Mouse (Mus musculus) liver, embryonic 16.5 days (tissue): ENCODE data around the gene Gramd4. TPM values are rescaled to one million over a fixed set of nuclear protein-coding genes. Genes with fewer than 3 reads are reported as not detected.
A peak's percentile ranks its signal among the peaks of the same experiment; 100 is the strongest.

Experiments
- ATAC-seq: fragments of 200-750 bp; cut with Nextera tagmentation; 2 replicates; pipeline ENCODE4 v1.8.0; 2017; ENCODE audit warnings: low read depth, mild to moderate bottlenecking, moderate number of reproducible peaks, moderate library complexity
- H3K27ac ChIP-seq: fragments of 300-500 bp; sonication (generic); 2 replicates; pipeline ENCODE4 v1.5.1; 2014; ENCODE audit warnings: mild to moderate bottlenecking, low read length
- H3K27me3 ChIP-seq: fragments of 300-500 bp; sonication (generic); 2 replicates; pipeline ENCODE4 v1.6.1; 2014; ENCODE audit warnings: low read depth, low read length, mixed read lengths; ENCODE audit not compliant: control insufficient read depth, insufficient read depth
- H3K36me3 ChIP-seq: fragments of 300-500 bp; sonication (generic); 2 replicates; pipeline ENCODE4 v1.6.1; 2014; ENCODE audit warnings: mild to moderate bottlenecking; ENCODE audit not compliant: control insufficient read depth, insufficient read depth
- H3K4me1 ChIP-seq: fragments of 300-500 bp; sonication (generic); 2 replicates; pipeline ENCODE4 v1.6.1; 2014; ENCODE audit warnings: low read depth, low read length, mixed read lengths; ENCODE audit not compliant: control insufficient read depth
- H3K4me2 ChIP-seq: fragments of 300-500 bp; sonication (generic); 2 replicates; pipeline ENCODE4 v1.6.1; 2014; ENCODE audit warnings: low read depth, low read length, mixed read lengths
- H3K4me3 ChIP-seq: fragments of 300-500 bp; sonication (generic); 2 replicates; pipeline ENCODE4 v1.5.1; 2014; ENCODE audit warnings: low read depth, mild to moderate bottlenecking, low read length
- H3K9ac ChIP-seq: fragments of 300-500 bp; sonication (generic); 2 replicates; pipeline ENCODE4 v1.6.1; 2014; ENCODE audit warnings: low read depth, low read length
- H3K9me3 ChIP-seq: fragments of 300-500 bp; sonication (generic); replicated peaks from 2 replicates; pipeline ENCODE4 v1.6.1; 2016; ENCODE audit warnings: low read length; ENCODE audit not compliant: control insufficient read depth
- WGBS: fragments of 180-500 bp; shearing (Covaris S2); extraction: QIAGEN DNeasy Blood & Tissue Kit; methylation state at CpG from one replicate; pipeline ENCODE4 v1.1.7; 2014; ENCODE audit not compliant: insufficient replicate concordance; 5-methylcytosine and 5-hydroxymethylcytosine counted together
- polyA plus RNA-seq: library from polyadenylated mRNA; unstranded; fragments of >200 nt; fragmentation: Nextera tagmentation; extraction: Ambion mirVana; gene quantifications from 2 replicates; pipeline ENCODE4 v1.2.1, GENCODE M21; 2015

Gene Gramd4
- polyA plus RNA-seq, 1 experiment from 2014 or later = 3.4 TPM

DNA sequence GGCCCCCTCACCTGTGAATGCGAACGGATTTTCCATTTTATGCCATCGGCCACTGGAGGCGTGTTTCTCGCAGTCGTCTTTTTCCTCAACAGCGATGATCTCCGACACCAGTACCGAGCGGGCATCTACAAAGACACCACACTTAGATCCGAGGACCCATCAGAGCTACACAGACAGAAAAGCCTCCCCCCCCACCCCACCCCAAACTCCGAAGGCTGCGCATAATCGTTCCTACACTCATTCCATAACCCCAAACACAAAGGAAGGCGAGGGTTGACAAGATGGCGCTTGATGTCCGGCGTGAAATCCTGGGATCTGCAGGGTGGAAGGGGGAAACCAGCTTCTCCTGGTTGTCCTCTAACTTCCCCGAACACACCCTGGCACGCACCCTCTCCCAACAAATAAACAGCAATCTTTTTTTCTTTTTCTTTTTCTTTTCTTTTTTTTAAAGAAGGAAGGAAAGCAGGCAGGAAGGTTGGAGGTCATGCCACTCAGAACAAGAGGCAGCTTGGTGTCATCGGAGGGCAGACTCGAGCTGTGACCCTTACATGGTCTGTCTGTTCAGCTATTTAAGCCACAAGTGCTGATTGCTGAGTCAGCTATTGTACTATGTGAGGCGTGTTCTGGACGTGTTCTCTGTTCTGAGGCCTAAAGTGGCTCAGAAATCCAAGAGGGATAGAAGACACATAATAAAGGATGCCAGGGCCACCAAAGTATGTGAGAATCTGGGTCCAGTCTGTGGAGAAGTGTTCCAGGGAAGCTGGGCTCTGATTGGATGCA, 108.5 kb downstream of the Gramd4 start:
- Histone ChIP-seq H3K36me3 (no peaks in the 10 kb centered on the region), H3K4me1 (no peaks in the 10 kb centered on the region), H3K9ac (no peak overlapping the region), H3K4me2 (no peak overlapping the region), H3K27ac (no peak overlapping the region), H3K27me3 (no peaks in the 10 kb centered on the region), H3K4me3 (no peak overlapping the region), H3K9me3 (no peaks in the 10 kb centered on the region)
- WGBS = 72% methylated on average over 24 of the region's 24 CpGs
- no peak for ATAC-seq

DNA sequence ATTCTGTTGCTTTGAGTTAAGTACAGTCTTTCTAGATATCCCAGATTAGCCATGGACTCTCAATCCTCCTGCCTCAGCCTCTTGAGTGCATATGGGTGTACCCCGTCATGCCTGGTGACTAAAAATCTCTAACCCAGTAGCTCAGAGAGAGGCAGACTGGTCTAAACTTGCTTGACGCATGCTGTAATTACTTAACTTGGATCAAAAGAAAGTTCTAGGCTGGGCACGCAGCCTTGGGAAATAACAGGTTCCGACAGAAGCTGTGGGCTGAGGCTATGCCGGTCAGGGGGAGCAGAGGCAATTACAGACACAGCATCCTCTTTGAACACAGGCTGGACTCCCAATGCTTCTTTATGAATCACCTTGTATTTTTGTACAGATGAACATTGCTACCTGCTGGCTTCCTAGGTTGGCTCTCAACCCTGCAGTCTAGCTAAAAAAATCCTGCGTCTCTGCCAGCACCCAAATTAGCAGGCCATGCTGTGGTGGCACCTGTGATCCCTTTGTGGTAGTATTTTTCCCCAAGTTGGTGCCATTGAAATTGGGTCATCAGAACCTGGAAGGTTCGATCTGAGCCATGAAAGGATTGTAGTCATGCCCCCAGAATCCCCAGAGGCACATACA, 109.6 kb downstream of the Gramd4 start:
- no peak for ATAC-seq
- 75% methylated on average over 7 of the region's 7 CpGs for WGBS
- Histone ChIP-seq H3K9me3 (no peaks in the 10 kb centered on the region), H3K4me1 (no peaks in the 10 kb centered on the region), H3K27me3 (no peaks in the 10 kb centered on the region), H3K27ac (no peak overlapping the region), H3K9ac (no peak overlapping the region), H3K4me2 (no peak overlapping the region), H3K36me3 (no peaks in the 10 kb centered on the region), H3K4me3 (no peak overlapping the region)

DNA sequence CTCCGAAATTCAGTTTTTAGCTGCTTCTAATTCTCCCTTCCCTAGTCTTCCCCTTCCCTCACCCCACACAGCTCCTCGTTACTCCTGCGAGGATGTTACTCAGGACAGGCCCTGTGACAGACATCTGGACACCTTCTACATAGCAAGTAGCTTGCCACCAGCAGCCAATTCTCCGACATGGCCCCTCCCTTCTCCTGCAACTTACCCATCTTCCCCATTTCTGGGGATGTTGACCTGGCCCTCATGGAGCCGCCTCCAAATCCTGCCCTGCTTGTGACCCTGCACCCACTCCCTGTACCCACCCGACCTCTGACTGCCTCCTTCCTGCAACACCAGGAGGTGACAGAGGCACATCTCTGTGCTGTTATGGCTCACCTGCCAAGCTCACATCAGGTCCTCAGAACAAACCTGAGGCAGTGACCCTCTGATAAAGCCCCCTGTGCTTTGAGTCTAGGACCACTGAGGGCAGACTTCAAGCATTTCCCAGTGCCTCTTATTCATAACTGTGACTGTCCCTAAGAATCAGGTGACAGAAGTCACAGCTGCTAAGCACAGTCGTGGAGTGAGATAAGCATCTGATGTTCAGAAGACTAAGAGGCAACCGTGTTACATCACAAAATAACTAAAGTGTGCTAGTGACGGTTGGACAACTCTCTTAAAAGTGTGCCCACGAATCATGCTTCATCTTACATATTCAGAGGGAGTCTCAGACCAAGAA, 110.5 kb downstream of the Gramd4 start:
- Histone ChIP-seq H3K4me1 (no peaks in the 10 kb centered on the region), H3K4me3 (no peak overlapping the region), H3K9me3 (no peaks in the 10 kb centered on the region), H3K27ac (no peak overlapping the region), H3K4me2 (no peak overlapping the region), H3K9ac (no peak overlapping the region), H3K36me3 (no peaks in the 10 kb centered on the region), H3K27me3 (no peaks in the 10 kb centered on the region)
- peak; percentile 22; the same call in 1 of the 2 replicates for ATAC-seq
- 55% methylated on average over 10 of the region's 10 CpGs for WGBS

DNA sequence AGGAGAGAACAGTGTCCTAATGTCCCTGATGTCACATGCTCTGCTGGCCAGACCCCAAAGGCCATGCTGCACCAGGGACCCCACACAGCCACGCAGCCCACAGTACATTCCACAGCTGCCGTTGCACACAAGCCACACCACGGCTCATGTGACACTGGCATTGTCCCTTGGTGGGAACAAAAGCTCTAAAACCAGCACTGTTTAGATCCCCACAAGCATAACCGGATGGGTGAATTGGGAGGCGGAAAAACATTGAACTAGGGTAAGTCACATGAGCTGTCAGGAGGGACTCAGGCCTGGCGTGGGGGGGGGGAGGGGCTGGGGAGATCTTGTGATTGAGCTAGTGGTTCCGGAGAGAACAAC, 111.0 kb downstream of the Gramd4 start:
- H3K9me3 ChIP-seq = no peaks in the 10 kb centered on the region
- H3K36me3 ChIP-seq = no peaks in the 10 kb centered on the region
- H3K9ac ChIP-seq = no peak overlapping the region
- no peak overlapping the region for H3K27ac ChIP-seq
- ATAC-seq = 0 out of 2 replicates have a peak, but pooled peaks have one; percentile 7
- no peak overlapping the region for H3K4me2 ChIP-seq
- H3K4me3 ChIP-seq = no peak overlapping the region
- 34% methylated on average over 7 of the region's 7 CpGs for WGBS
- H3K4me1 ChIP-seq = no peaks in the 10 kb centered on the region; the same call in 1 of the 2 replicates
- H3K27me3 ChIP-seq = no peaks in the 10 kb centered on the region

DNA sequence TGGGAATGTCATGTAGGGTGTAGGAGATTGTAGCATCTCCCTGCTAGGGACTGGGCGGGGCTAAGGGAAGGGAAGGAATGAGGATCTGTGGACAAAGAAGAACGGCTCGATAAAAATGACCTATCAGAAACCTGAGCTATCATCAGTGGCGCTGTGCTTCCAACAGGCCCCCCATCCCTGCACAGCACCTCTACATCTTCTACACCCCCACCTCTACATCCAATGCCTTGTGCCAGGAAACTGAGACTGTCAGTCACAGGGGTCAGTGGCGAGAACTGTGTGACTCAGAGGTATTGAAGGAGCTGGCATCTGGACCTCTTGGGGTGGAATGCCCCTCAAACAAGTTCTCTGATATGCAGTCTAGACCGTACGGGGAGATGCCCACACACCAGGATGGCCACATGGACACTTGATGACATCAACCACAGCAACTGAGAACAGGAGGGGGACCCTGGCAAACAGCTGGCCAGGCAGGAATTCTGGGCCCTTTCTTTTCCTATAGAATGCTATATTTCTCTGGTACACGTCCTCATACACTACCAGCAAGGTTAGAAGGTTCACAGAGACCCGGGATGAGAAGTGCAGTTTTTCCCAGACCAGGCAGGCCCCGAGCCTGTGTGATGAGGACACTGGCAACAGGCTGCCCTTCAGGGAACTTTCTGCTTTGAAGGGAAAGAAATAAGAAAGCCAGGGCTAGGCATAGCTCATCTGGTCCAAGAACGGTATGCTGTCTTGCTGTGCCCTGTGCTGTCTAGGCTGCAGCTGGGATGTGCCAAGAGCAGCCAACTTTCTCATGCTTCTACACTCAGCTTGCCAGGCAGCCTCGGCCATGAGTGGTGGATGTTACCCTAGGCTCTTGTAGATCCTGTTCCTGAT, 111.7 kb downstream of the Gramd4 start:
- no peak for ATAC-seq
- no peak overlapping the region for H3K4me2 ChIP-seq
- 58% methylated on average over 12 of the region's 12 CpGs for WGBS

DNA sequence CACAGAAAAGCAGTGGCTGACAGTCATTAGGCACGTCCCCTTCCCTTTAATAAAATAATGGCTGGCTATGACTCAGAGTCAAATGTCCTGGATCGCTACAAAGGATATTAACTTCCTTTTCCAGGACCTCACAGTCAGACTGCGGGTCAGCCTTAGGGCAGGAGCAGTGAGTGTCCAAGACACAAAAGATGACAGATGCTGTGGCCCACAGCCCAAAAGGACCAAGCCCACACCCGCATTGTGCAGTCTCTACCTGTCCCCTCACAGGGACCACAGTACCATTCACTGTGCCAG, 112.3 kb downstream of the Gramd4 start:
- Histone ChIP-seq H3K9me3 (no peaks in the 10 kb centered on the region), H3K4me1 (no peaks in the 10 kb centered on the region; the same call in 1 of the 2 replicates), H3K27me3 (no peaks in the 10 kb centered on the region), H3K9ac (no peak overlapping the region), H3K36me3 (no peaks in the 10 kb centered on the region), H3K4me2 (no peak overlapping the region), H3K4me3 (no peak overlapping the region), H3K27ac (no peak overlapping the region)
- WGBS = 55% methylated on average over 4 of the region's 4 CpGs
- ATAC-seq = peak; percentile 45

More for the DNA sequence above, 111.7 kb downstream of the Gramd4 start:
- no peaks in the 10 kb centered on the region for H3K36me3 ChIP-seq
- H3K9ac ChIP-seq = no peak overlapping the region
- H3K27ac ChIP-seq = no peak overlapping the region
- no peaks in the 10 kb centered on the region for H3K27me3 ChIP-seq
- H3K4me1 ChIP-seq = no peaks in the 10 kb centered on the region; the same call in 1 of the 2 replicates
- no peak overlapping the region for H3K4me3 ChIP-seq
- no peaks in the 10 kb centered on the region for H3K9me3 ChIP-seq

DNA sequence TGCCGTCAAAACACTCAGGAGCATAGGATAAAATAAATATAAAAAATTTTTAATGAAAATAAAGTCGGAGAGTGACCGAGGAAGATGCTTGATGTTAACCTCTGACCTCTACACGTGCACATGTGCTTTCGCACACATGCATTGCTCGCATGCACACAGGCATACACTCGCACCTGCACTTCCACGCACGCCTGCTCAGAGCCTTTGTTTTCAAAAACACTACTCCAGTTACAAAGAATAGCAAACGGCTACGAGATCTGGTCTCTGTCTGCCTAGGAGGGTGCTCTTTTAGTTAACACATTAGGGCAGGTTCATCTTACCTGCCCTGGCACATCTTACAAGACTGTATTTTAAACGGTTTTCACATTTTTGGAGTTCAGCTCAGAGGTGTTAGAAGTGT, 113.8 kb downstream of the Gramd4 start:
- Histone ChIP-seq H3K9me3 (no peaks in the 10 kb centered on the region), H3K4me1 (no peaks in the 10 kb centered on the region; the same call in 1 of the 2 replicates), H3K27me3 (no peaks in the 10 kb centered on the region), H3K4me2 (no peak overlapping the region), H3K27ac (no peak overlapping the region), H3K4me3 (no peak overlapping the region), H3K36me3 (no peaks in the 10 kb centered on the region), H3K9ac (no peak overlapping the region)
- WGBS = 66% methylated on average over 12 of the region's 12 CpGs
- no peak for ATAC-seq

DNA sequence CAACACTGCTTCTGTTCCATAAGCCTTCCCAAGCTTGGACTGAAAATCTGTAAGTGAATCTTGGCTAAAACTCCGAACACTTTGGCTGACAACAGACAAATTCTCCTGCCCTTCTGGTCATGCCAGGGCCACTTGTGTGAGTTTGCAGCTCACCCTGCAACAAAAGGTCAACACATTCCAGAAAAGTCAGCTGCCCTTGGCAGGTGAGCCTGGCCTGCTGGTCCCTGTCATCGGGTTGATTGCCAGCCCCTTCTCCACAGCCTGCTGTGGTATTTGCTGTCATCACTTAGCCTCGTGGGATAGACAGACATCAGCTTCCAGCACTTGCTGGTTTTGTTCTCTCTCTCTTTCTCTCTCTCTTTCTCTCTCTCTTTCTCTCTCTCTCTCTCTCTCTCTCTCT, 114.6 kb downstream of the Gramd4 start:
- 39% methylated on average over 3 of the region's 3 CpGs for WGBS
- Histone ChIP-seq H3K36me3 (no peaks in the 10 kb centered on the region), H3K27ac (no peak overlapping the region), H3K27me3 (no peaks in the 10 kb centered on the region), H3K4me2 (no peak overlapping the region), H3K4me3 (no peak overlapping the region), H3K4me1 (no peaks in the 10 kb centered on the region; the same call in 1 of the 2 replicates), H3K9me3 (no peaks in the 10 kb centered on the region), H3K9ac (no peak overlapping the region)
- no peak for ATAC-seq
